Mouse (Mus musculus) midbrain, embryonic 14.5 days (tissue): ENCODE measurements at regions not wholly inside any gene's neighbourhood (a gene's known extent, or its start where the extent isn't known, plus 50 kb on each side); places are given as distances from the start of the nearest gene placed in this dataset.

Experiments used
- ATAC-seq: fragments of 200-750 bp; cut with Nextera tagmentation; 2 replicates; pipeline ENCODE4 v1.8.0; 2017; ENCODE audit warnings: moderate number of reproducible peaks, moderate library complexity; ENCODE audit not compliant: low FRiP score, low TSS enrichment
- DNase-seq: peaks from one replicate; pipeline ENCODE4 v3.0.0-alpha.2; 2015
- H3K27ac ChIP-seq: fragments of 300-500 bp; sonication (generic); replicated peaks from 2 replicates; pipeline ENCODE4 v1.5.1; 2014; ENCODE audit warnings: mild to moderate bottlenecking, low read depth, low read length, moderate library complexity
- H3K27me3 ChIP-seq: fragments of 300-500 bp; sonication (generic); 2 replicates; pipeline ENCODE4 v1.6.1; 2014; ENCODE audit warnings: low read length, control low read depth, mixed read lengths; ENCODE audit not compliant: control insufficient read depth, insufficient read depth
- H3K36me3 ChIP-seq: fragments of 300-500 bp; sonication (generic); 2 replicates; pipeline ENCODE4 v1.6.1; 2014; ENCODE audit warnings: low read length, control low read depth; ENCODE audit not compliant: control insufficient read depth, insufficient read depth
- H3K4me1 ChIP-seq: fragments of 300-500 bp; sonication (generic); 2 replicates; pipeline ENCODE4 v1.6.1; 2014; ENCODE audit warnings: mild to moderate bottlenecking, antibody characterized with exemption, low read length, control low read depth; ENCODE audit not compliant: control insufficient read depth, insufficient read depth
- H3K4me2 ChIP-seq: fragments of 300-500 bp; sonication (generic); 2 replicates; pipeline ENCODE4 v1.6.1; 2014; ENCODE audit warnings: mild to moderate bottlenecking, low read length, moderate library complexity
- H3K4me3 ChIP-seq: fragments of 300-500 bp; sonication (generic); replicated peaks from 2 replicates; pipeline ENCODE4 v1.5.1; 2014; ENCODE audit warnings: low read depth, low read length
- H3K9ac ChIP-seq: fragments of 300-500 bp; sonication (generic); replicated peaks from 2 replicates; pipeline ENCODE4 v1.6.1; 2014; ENCODE audit warnings: mild to moderate bottlenecking, low read length, moderate library complexity
- H3K9me3 ChIP-seq: fragments of 300-500 bp; sonication (generic); 2 replicates; pipeline ENCODE4 v1.6.1; 2016; ENCODE audit warnings: low read length, control low read depth, mixed read lengths; ENCODE audit not compliant: control insufficient read depth
- whole genome bisulfite sequencing: fragments of 180-500 bp; shearing (Covaris S2); extraction: QIAGEN DNeasy Blood & Tissue Kit; methylation state at CpG from one replicate; pipeline ENCODE4 v1.1.7; 2014; 5-methylcytosine and 5-hydroxymethylcytosine counted together

DNA sequence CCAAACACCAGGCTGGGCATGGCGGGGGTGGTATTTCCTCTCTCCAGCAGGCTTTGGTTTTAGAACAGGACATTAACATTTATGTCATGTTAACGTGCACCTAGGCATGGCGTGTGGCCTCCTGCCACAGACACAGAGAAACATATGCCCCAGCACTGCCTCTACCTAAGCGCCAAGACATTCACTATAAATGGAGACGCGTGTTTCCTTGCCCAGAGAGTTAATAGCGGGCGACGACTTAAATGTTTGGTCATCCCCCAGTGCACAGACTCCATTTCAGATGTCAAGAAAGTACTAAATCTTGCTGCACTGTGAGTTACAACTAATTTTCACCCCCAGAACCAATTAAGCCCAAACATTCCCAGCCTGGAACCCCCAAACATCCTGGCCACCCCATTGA lies 646.3 kb downstream of the Rab28 start:
- DNase-seq (no peak), ATAC-seq (no peak)
- WGBS: 90% methylated on average over 9 of the region's 9 CpGs
- no peaks in the 10 kb centered on the region for H3K36me3 ChIP-seq
- no peak overlapping the region for H3K27ac ChIP-seq
- no peaks in the 10 kb centered on the region for H3K27me3 ChIP-seq
- no peaks in the 10 kb centered on the region for H3K4me1 ChIP-seq
- no peak overlapping the region for H3K4me2 ChIP-seq
- H3K9ac ChIP-seq: no peak overlapping the region
- H3K9me3 ChIP-seq: no peaks in the 10 kb centered on the region
- H3K4me3 ChIP-seq: no peak overlapping the region

DNA sequence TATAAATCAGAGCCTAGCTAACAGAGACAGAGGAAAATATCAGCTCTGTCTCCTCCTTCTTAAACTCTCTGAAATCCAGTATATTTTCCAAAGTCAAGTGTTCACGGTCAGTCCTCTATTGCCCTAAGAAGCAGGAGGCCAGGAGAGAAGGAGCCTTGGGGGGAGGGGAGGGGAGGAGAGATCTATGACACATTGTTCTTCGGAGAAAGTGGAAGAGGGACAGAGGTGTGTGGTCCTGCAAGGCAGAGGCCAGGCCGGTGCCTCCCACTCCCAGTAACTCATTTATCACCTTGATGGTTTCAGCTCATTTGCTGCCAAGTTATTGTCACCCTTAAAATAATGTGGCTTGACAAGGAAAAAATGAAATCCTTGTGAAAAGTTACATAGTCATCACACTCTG lies 646.7 kb downstream of the Rab28 start:
- H3K9ac ChIP-seq: no peak overlapping the region
- DNase-seq: no peak
- H3K9me3 ChIP-seq: no peaks in the 10 kb centered on the region
- H3K4me3 ChIP-seq: no peak overlapping the region
- no peaks in the 10 kb centered on the region for H3K27me3 ChIP-seq
- H3K36me3 ChIP-seq: no peaks in the 10 kb centered on the region
- H3K27ac ChIP-seq: no peak overlapping the region
- no peaks in the 10 kb centered on the region for H3K4me1 ChIP-seq
- no peak overlapping the region for H3K4me2 ChIP-seq
- WGBS: 73% methylated on average over 3 of the region's 3 CpGs
- ATAC-seq: no peak

DNA sequence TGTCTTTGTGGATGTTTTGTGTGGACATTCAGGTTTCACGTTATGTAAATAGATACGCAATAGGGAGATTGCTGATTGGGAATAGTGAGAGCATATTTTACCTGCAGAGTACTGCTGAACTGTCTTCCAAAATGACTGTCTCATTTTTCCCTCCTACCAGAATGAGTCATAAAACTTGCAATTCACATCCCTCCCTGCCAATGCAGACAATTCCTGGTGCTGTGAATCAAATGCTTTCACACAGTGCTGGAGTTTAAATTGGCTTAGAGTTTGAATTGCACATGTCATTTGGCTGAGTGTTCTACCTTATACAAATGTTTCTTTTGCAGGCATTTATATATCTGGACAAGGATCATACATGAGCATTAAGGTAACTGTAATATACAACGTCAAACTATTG lies 649.9 kb downstream of the Rab28 start:
- WGBS: 95% methylated on average over 3 of the region's 3 CpGs
- ATAC-seq: no peak

DNA sequence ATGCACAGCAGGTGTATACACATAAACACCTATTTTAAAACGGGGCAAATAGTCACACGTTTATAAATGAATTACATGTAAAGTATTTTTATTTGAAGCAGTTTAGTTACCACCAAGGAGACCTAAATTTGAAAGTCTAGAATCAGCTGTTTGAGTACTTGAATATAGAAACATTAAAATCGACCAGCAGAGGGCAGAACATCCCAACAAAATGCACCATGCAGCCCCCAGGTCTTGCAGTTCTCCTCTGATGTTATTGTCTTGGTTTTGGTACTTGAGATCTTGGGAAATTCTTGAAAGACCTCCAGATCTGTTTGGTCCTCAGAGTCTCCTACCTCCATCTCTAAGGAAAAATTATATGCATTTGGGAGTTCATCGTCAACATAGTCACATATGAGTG lies 656.0 kb downstream of the Rab28 start:
- 31% methylated on average over 4 of the region's 4 CpGs for WGBS

More for the DNA sequence above, 649.9 kb downstream of the Rab28 start:
- no peak overlapping the region for H3K4me3 ChIP-seq
- H3K4me1 ChIP-seq: no peaks in the 10 kb centered on the region
- no peaks in the 10 kb centered on the region for H3K9me3 ChIP-seq
- no peak for DNase-seq
- no peaks in the 10 kb centered on the region for H3K36me3 ChIP-seq
- H3K4me2 ChIP-seq: no peak overlapping the region
- no peak overlapping the region for H3K9ac ChIP-seq
- H3K27ac ChIP-seq: no peak overlapping the region
- H3K27me3 ChIP-seq: no peaks in the 10 kb centered on the region

DNA sequence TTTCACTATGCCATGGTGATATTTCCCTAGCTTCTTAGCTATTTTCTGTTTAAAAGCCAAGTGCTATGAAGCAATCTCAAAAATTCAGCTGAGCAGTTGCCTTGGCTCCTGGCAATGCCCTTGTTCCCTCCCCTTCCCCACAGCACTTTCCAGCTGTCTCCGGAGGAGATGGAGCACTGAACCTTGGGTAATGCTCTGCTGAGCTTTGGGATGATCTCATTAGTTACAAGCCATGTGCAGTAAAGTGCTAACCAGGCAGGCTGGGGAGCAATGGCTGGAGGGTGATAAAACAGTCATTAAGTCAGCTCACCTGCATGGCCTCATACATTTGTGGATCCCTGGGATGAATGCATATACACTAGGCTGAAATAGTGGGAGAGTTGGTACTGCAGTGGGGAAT lies 659.4 kb downstream of the Rab28 start:
- 28% methylated on average over 1 of the region's 1 CpGs for WGBS
- Histone ChIP-seq H3K4me3 (no peak overlapping the region), H3K9me3 (no peaks in the 10 kb centered on the region), H3K36me3 (no peaks in the 10 kb centered on the region), H3K9ac (no peak overlapping the region), H3K4me2 (no peak overlapping the region), H3K4me1 (no peaks in the 10 kb centered on the region), H3K27me3 (no peaks in the 10 kb centered on the region), H3K27ac (no peak overlapping the region)
- no peak for ATAC-seq
- peak; percentile 29 for DNase-seq

More for the DNA sequence above, 656.0 kb downstream of the Rab28 start:
- no peaks in the 10 kb centered on the region for H3K4me1 ChIP-seq
- no peak overlapping the region for H3K9ac ChIP-seq
- DNase-seq (peak; percentile 79), ATAC-seq (peak; percentile 34; the same call in 1 of the 2 replicates)
- H3K36me3 ChIP-seq: no peaks in the 10 kb centered on the region
- no peaks in the 10 kb centered on the region for H3K27me3 ChIP-seq
- H3K9me3 ChIP-seq: no peaks in the 10 kb centered on the region
- no peak overlapping the region for H3K27ac ChIP-seq
- H3K4me2 ChIP-seq: no peak overlapping the region
- no peak overlapping the region for H3K4me3 ChIP-seq

DNA sequence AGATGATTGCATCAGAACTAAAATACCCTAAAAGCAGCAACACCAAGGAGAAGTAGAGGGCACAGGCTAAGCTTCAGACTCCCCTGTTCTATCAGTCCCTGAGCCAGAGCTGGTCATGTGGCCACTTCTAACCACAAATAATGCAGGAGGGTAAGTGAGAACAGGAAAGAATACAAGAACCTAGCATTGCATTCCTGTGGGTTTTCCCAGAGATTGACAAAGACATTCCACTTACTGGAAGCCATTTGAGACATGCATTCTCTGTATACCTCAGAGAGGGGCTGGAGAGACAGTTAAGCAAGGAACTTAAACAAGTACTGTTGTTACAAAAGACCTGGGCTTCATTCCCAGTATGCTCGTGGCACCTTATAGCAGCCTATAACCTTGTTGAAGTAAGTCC lies 662.7 kb downstream of the Rab28 start:
- no peak for ATAC-seq
- no peaks in the 10 kb centered on the region for H3K27me3 ChIP-seq
- WGBS: 83% methylated on average over 1 of the region's 1 CpGs
- no peaks in the 10 kb centered on the region for H3K36me3 ChIP-seq
- no peaks in the 10 kb centered on the region for H3K4me1 ChIP-seq
- no peak overlapping the region for H3K4me2 ChIP-seq
- H3K9me3 ChIP-seq: no peaks in the 10 kb centered on the region
- no peak overlapping the region for H3K4me3 ChIP-seq
- H3K27ac ChIP-seq: no peak overlapping the region
- DNase-seq: no peak
- H3K9ac ChIP-seq: no peak overlapping the region

DNA sequence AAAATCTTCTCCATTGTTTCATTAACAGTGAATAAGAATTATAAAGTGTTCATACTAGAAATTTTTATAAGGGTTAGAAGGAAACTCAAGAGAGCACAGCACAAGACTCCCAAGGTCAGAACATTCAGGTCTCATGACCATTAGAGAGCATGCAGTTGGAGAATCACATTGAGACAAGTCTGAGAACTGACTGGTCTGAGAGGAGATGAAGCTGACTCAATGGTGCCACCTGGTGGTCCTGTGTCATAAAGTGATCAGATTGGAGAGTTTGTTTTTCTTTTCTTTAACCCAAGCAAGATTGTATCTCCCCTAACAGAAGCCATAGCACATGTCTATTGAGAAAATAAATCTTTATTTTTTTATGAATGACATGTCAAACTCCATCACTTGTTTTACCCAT lies 663.5 kb downstream of the Rab28 start:
- no peaks in the 10 kb centered on the region for H3K9me3 ChIP-seq

DNA sequence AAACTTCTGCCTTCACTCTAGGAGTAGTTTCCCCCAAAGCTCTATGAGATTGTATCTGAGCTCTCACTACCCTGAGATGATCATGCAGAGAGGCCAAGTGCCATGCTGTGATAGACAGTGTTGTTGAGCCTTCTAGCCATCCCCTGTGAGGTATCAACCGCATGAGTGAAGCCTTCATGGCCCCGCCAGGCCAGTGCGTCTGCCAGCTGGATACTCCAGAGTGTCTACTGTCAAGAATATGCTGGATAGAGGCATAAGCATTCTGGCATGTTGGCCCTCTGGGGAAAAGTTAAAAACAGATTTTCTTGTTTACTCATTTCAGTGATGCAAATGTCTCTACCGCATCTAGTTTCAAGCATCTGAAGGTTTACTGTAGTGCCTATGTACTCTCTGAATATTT lies 669.2 kb downstream of the Rab28 start:
- H3K27ac ChIP-seq: no peak overlapping the region
- no peaks in the 10 kb centered on the region for H3K36me3 ChIP-seq
- H3K4me2 ChIP-seq: no peak overlapping the region
- no peaks in the 10 kb centered on the region for H3K27me3 ChIP-seq
- no peak overlapping the region for H3K9ac ChIP-seq
- no peak overlapping the region for H3K4me3 ChIP-seq
- H3K4me1 ChIP-seq: no peaks in the 10 kb centered on the region
- no peak for DNase-seq
- no peaks in the 10 kb centered on the region for H3K9me3 ChIP-seq
- 87% methylated on average over 4 of the region's 4 CpGs for WGBS
- no peak for ATAC-seq

More for the DNA sequence above, 663.5 kb downstream of the Rab28 start:
- ATAC-seq: peak; percentile 76
- DNase-seq: peak; percentile 89
- Histone ChIP-seq H3K27ac (no peak overlapping the region), H3K36me3 (no peaks in the 10 kb centered on the region), H3K4me3 (no peak overlapping the region), H3K4me2 (no peak overlapping the region), H3K27me3 (no peaks in the 10 kb centered on the region), H3K4me1 (no peaks in the 10 kb centered on the region), H3K9ac (no peak overlapping the region)

DNA sequence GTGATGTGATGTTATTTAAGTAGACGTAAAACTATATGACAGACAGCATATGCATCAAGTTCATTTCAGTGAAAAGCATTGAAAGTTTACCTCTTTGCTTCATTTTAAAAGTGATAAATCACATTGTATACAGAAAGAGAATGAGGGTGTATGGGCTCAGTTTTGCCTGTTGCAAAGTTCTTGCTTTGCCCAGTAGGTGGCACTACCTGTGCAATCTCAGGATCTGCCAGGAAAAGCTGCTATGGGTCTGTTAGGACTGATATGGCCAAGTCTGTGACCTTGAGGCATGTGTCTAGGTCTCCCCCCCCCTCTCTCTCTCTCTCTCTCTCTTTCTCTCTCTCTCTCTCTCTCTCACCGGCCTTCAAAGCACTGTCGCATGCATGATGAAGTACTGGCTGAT lies 701.3 kb downstream of the Rab28 start:
- WGBS: 74% methylated on average over 3 of the region's 3 CpGs
- Histone ChIP-seq H3K4me3 (no peak overlapping the region), H3K4me2 (no peak overlapping the region), H3K36me3 (no peaks in the 10 kb centered on the region), H3K9me3 (no peaks in the 10 kb centered on the region), H3K27ac (no peak overlapping the region), H3K4me1 (no peaks in the 10 kb centered on the region), H3K27me3 (no peaks in the 10 kb centered on the region), H3K9ac (no peak overlapping the region)
- peak; percentile 57; the same call in 1 of the 2 replicates for ATAC-seq
- peak; percentile 52 for DNase-seq
